Mouse (Mus musculus) hindbrain, embryonic 12.5 days (tissue): Measurements from ENCODE around the gene Fam57a. TPM values are rescaled to one million over a fixed set of nuclear protein-coding genes. Genes with fewer than 3 reads are reported as not detected.

Experiments
- ATAC-seq: fragments of 200-750 bp; cut with Nextera tagmentation; 2 replicates; pipeline ENCODE4 v1.8.0; 2017; ENCODE audit warnings: moderate TSS enrichment; ENCODE audit not compliant: low FRiP score
- H3K27ac ChIP-seq: fragments of 300-500 bp; sonication (generic); 2 replicates; pipeline ENCODE4 v1.5.1; 2016; ENCODE audit warnings: mild to moderate bottlenecking
- H3K27me3 ChIP-seq: fragments of 300-500 bp; sonication (generic); 2 replicates; pipeline ENCODE4 v1.6.1; 2016; ENCODE audit warnings: mild to moderate bottlenecking
- H3K36me3 ChIP-seq: fragments of 300-500 bp; sonication (generic); 2 replicates; pipeline ENCODE4 v1.6.1; 2016; ENCODE audit warnings: mild to moderate bottlenecking
- H3K4me1 ChIP-seq: fragments of 300-500 bp; sonication (generic); 2 replicates; pipeline ENCODE4 v1.6.1; 2016
- H3K4me2 ChIP-seq: fragments of 300-500 bp; sonication (generic); replicated peaks from 2 replicates; pipeline ENCODE4 v1.6.1; 2016; ENCODE audit warnings: mild to moderate bottlenecking
- H3K4me3 ChIP-seq: fragments of 300-500 bp; sonication (generic); 2 replicates; pipeline ENCODE4 v1.5.1; 2016; ENCODE audit warnings: mild to moderate bottlenecking
- H3K9ac ChIP-seq: fragments of 300-500 bp; sonication (generic); 2 replicates; pipeline ENCODE4 v1.6.1; 2016; ENCODE audit warnings: mild to moderate bottlenecking, moderate library complexity
- H3K9me3 ChIP-seq: fragments of 300-500 bp; sonication (generic); replicated peaks from 2 replicates; pipeline ENCODE4 v1.6.1; 2016; ENCODE audit warnings: mild to moderate bottlenecking
- WGBS: fragments of 180-500 bp; shearing (Covaris S2); methylation state at CpG from one replicate; pipeline ENCODE4 v1.1.7; 2016; 5-methylcytosine and 5-hydroxymethylcytosine counted together
- polyA plus RNA-seq: library from polyadenylated mRNA; unstranded; fragments of >200 nt; fragmentation: Nextera tagmentation; extraction: Ambion mirVana; gene quantifications from 2 replicates; pipeline ENCODE4 v1.2.1, GENCODE M21; 2016

Fam57a gene
- polyA plus RNA-seq, 1 experiment from 2014 or later = 27.6 TPM

- 94% methylated on average over 2 of the region's 2 CpGs for WGBS
- Histone ChIP-seq H3K4me3 (no peak overlapping the region), H3K9me3 (no peaks in the 10 kb centered on the region), H3K27ac (no peak overlapping the region), H3K4me1 (no peaks in the 10 kb centered on the region), H3K9ac (no peak overlapping the region), H3K36me3 (peaks cover 51% of the 10 kb centered on the region), H3K4me2 (no peak overlapping the region), H3K27me3 (no peaks in the 10 kb centered on the region)
- no peak for ATAC-seq
Observed at GRCm38 (mm10) chr11:76154861-76155260, 24.6 kb upstream of the Fam57a start.

DNA sequence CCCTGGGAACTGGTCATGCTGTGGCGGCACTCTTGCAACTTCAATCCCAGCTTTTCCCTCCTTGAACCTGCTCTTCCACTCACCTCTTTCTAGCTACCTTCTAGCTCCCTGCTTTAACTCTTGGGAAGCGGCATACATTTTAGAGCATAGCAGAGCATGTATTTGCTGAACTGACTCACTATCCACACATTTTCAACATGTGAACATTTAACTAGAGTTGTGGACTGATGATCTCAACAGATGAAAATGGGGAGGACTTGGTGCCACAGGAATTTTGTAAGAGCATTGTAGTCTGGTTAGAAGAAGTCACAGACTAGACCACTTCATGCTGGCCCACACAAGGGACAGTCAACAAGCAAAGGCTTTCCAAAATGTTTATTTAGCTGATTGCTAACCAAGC is 21.1 kb upstream of the Fam57a start:
- Histone ChIP-seq H3K27me3 (no peaks in the 10 kb centered on the region), H3K4me3 (no peak overlapping the region), H3K4me2 (no peak overlapping the region), H3K27ac (no peak overlapping the region), H3K9ac (no peak overlapping the region), H3K9me3 (no peaks in the 10 kb centered on the region), H3K4me1 (no peaks in the 10 kb centered on the region), H3K36me3 (peaks cover 74% of the 10 kb centered on the region)
- WGBS = 89% methylated on average over 2 of the region's 2 CpGs
- ATAC-seq = no peak

DNA sequence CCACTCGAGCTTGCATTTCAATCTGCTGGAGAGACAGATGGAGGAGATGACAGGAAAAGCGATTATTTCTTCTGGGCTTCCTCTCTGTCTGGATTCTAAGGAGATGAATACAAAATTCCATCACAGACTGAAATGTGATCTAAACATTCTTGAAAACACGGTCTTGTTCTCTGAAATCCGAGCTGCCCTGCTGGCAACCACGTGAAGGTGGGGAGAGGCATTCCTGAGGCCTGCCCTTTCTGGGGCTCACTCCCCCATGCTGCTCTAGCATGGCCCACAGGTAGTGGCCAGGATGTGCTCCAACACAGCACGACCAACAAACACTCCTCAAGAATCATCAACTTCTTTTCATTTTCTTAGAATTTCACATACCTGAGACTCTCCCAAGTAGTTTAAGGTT is 19.2 kb upstream of the Fam57a start:
- Histone ChIP-seq H3K4me3 (no peak overlapping the region), H3K36me3 (peaks cover 62% of the 10 kb centered on the region), H3K4me1 (no peaks in the 10 kb centered on the region), H3K9me3 (no peaks in the 10 kb centered on the region), H3K27me3 (no peaks in the 10 kb centered on the region), H3K27ac (peak overlapping the region; percentile 30; the same call in 1 of the 2 replicates), H3K4me2 (no peak overlapping the region), H3K9ac (no peak overlapping the region)
- 60% methylated on average over 6 of the region's 6 CpGs for WGBS
- no peak for ATAC-seq

- Histone ChIP-seq H3K9ac (no peak overlapping the region), H3K27me3 (no peaks in the 10 kb centered on the region), H3K4me3 (no peak overlapping the region), H3K36me3 (peaks cover 13% of the 10 kb centered on the region), H3K4me2 (no peak overlapping the region), H3K4me1 (no peaks in the 10 kb centered on the region), H3K27ac (no peak overlapping the region), H3K9me3 (no peaks in the 10 kb centered on the region)
- no peak for ATAC-seq
- WGBS = 95% methylated on average over 4 of the region's 4 CpGs
Observed at GRCm38 (mm10) chr11:76166657-76167056, 12.8 kb upstream of the Fam57a start.

DNA sequence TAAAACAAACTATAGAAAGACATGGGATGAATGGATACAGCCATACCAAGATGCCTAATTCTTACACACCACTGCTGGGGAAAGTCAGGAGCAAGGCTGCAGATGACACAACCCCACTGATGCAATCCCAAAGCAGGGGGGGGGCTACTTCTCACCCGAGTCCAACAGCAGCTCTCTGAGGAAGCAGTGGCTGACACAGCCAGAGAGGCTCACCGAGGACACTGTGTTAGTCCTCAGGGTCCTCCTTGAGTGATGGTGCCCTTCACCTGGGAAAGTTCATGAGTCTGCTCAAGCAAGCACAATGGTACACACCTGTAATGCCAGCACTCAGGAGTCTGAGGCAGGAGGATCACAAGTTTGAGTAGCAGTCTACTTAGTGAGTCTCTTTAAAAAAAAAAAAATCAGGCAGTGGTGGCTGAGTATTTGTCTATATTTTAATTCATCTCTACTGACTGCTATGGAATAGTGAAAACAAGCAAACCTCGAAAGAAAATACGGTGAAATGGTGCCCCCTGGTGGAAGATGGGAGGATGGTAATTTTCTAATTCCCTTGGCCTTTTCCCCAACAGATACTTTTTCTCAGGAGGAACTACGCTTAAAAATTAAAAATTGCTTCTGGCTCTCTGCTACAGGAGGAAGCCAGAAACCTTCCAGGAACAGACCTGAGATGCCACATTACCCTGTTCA is 12.2 kb upstream of the Fam57a start:
- WGBS = 32% methylated on average over 5 of the region's 5 CpGs

DNA sequence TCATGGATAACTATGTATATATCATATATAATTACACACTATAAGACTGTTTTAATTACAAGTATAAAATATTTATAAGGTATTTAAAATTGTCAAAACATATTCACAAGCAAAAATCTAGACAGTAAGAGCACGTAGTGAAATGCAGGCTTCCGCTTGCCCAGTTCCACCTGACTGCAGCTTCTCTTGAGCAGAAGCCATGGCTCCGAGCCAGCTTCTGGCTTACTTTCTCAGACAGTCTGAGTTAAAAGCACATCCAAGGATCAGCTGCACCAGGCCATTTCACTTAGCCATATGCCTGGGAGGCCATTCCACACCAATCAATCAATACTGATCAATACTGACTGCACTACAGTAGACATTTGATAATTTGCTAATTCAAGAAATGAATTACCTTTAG is 10.5 kb upstream of the Fam57a start:
- 81% methylated on average over 3 of the region's 3 CpGs for WGBS
- H3K27ac ChIP-seq = no peak overlapping the region
- H3K36me3 ChIP-seq = peaks cover 19% of the 10 kb centered on the region
- H3K9me3 ChIP-seq = no peaks in the 10 kb centered on the region
- H3K4me1 ChIP-seq = no peaks in the 10 kb centered on the region
- no peak overlapping the region for H3K9ac ChIP-seq
- H3K4me2 ChIP-seq = no peak overlapping the region
- no peaks in the 10 kb centered on the region for H3K27me3 ChIP-seq
- H3K4me3 ChIP-seq = no peak overlapping the region
- ATAC-seq = no peak

More for the DNA sequence above, 12.2 kb upstream of the Fam57a start:
- Histone ChIP-seq H3K9ac (no peak overlapping the region), H3K9me3 (no peaks in the 10 kb centered on the region), H3K27me3 (no peaks in the 10 kb centered on the region), H3K27ac (no peak overlapping the region), H3K4me1 (no peaks in the 10 kb centered on the region), H3K4me2 (no peak overlapping the region), H3K36me3 (peaks cover 17% of the 10 kb centered on the region; the same call in 1 of the 2 replicates), H3K4me3 (no peak overlapping the region)
- ATAC-seq = no peak

- Histone ChIP-seq H3K27ac (no peak overlapping the region), H3K4me1 (no peaks in the 10 kb centered on the region), H3K36me3 (peaks cover 22% of the 10 kb centered on the region), H3K9ac (no peak overlapping the region), H3K9me3 (no peaks in the 10 kb centered on the region), H3K27me3 (no peaks in the 10 kb centered on the region), H3K4me2 (no peak overlapping the region), H3K4me3 (no peak overlapping the region)
- ATAC-seq = no peak
- 61% methylated on average over 5 of the region's 5 CpGs for WGBS
Observed at GRCm38 (mm10) chr11:76170207-76170606, 9.3 kb upstream of the Fam57a start.

GRCm38 (mm10) chr11:76178726-76179494 is 561 bp upstream of the Fam57a start:
- H3K4me2 ChIP-seq = peak overlapping the region; percentile 95
- peaks cover 13% of the 10 kb centered on the region for H3K4me1 ChIP-seq
- H3K9ac ChIP-seq = peak overlapping the region; percentile 77
- H3K27ac ChIP-seq = peak overlapping the region; percentile 79
- no peaks in the 10 kb centered on the region for H3K27me3 ChIP-seq
- WGBS = 2% methylated on average over 28 of the region's 28 CpGs
- H3K9me3 ChIP-seq = no peaks in the 10 kb centered on the region
- ATAC-seq = peak; percentile 64
- H3K36me3 ChIP-seq = 0 out of 2 replicates have a peak, but pooled peaks cover 6% of the 10 kb centered on the region
- H3K4me3 ChIP-seq = peak overlapping the region; percentile 87

DNA sequence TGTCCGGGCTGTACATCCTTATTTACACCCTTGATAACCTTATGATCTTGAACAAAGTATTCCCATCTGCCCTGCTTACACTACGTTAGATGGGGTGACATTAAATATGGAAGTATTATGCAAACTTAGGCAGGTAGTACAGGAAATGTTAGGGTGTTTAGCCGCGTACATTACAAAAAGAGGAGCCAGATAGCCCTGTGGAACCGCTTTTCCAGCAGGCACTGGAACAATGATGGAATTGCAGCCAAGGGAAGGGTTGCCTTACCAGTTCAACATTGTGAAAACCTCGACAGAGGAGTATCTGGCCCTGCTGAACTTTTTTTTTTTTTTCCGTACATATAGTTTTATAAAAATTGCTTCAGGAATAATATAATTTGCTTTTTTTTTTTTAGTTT is 672 bp downstream of the Fam57a start:
- H3K27ac ChIP-seq = no peak overlapping the region
- no peaks in the 10 kb centered on the region for H3K27me3 ChIP-seq
- WGBS = 20% methylated on average over 7 of the region's 7 CpGs
- peak overlapping the region; percentile 77 for H3K9ac ChIP-seq
- ATAC-seq = 0 out of 2 replicates have a peak, but pooled peaks have one; percentile 19
- H3K36me3 ChIP-seq = 0 out of 2 replicates have a peak, but pooled peaks cover 3% of the 10 kb centered on the region
- H3K4me1 ChIP-seq = peaks cover 13% of the 10 kb centered on the region
- no peaks in the 10 kb centered on the region for H3K9me3 ChIP-seq
- H3K4me2 ChIP-seq = peak overlapping the region; percentile 95
- H3K4me3 ChIP-seq = peak overlapping the region; percentile 87

- Histone ChIP-seq H3K4me2 (no peak overlapping the region), H3K9ac (no peak overlapping the region), H3K27ac (no peak overlapping the region), H3K4me3 (no peak overlapping the region), H3K27me3 (no peaks in the 10 kb centered on the region), H3K36me3 (no peaks in the 10 kb centered on the region), H3K9me3 (no peaks in the 10 kb centered on the region), H3K4me1 (peaks cover 7% of the 10 kb centered on the region)
- ATAC-seq = no peak
- WGBS = 89% methylated on average over 4 of the region's 4 CpGs
Observed at GRCm38 (mm10) chr11:76183745-76184144, 4.3 kb downstream of the Fam57a start.

GRCm38 (mm10) chr11:76186908-76187307 is 7.4 kb downstream of the Fam57a start:
- Histone ChIP-seq H3K27ac (no peak overlapping the region), H3K4me2 (no peak overlapping the region), H3K9ac (no peak overlapping the region), H3K4me1 (no peaks in the 10 kb centered on the region), H3K4me3 (no peak overlapping the region), H3K27me3 (peaks cover 2% of the 10 kb centered on the region; the same call in 1 of the 2 replicates), H3K36me3 (no peaks in the 10 kb centered on the region), H3K9me3 (no peaks in the 10 kb centered on the region)
- 88% methylated on average over 6 of the region's 6 CpGs for WGBS
- ATAC-seq = no peak

DNA sequence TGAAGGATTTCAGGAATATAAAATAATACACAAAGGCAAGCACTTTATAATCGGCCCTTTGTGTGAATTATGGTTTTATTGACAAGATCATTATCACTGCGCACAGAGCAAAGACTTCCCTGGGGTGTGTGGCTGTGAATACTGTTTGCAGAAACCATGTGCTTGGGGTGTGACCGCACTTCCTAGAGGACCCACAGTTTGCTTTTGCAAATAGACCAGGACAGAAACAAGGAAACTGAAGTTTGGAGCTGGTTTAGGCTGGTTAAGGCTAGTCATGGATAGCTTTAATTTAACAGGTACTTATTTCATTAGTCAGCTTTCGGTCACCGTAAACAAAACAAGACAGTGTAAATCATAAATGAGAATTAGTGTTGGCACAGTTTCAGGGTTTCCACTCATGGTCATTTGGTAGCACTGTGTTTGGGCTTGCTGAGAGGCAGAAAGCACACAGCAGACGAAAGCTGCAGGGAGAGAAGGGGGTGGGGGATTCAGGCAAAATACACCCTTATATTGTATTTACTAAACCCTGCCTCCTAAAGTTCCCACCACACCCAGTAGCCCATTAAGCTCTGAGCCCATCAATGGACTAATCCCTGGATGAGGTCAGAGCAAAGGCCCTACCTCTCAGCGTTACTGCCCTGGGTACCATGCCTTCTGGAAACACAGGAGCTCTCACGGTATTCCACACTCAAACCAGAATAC is 17.0 kb downstream of the Fam57a start:
- Histone ChIP-seq H3K4me3 (no peak overlapping the region), H3K27me3 (no peaks in the 10 kb centered on the region), H3K36me3 (no peaks in the 10 kb centered on the region), H3K4me2 (no peak overlapping the region), H3K9me3 (no peaks in the 10 kb centered on the region), H3K4me1 (peaks cover under 1% of the 10 kb centered on the region; the same call in 1 of the 2 replicates), H3K27ac (no peak overlapping the region), H3K9ac (no peak overlapping the region)
- ATAC-seq = no peak
- WGBS = 65% methylated on average over 8 of the region's 8 CpGs
